Mouse (Mus musculus) liver, embryonic 14.5 days (tissue): ENCODE results near the gene Catip.

Source experiments
- CTCF ChIP-seq: IDR thresholded peaks from 2 replicates; pipeline ENCODE4 v1.5.1; 2016; ENCODE audit warnings: antibody characterized with exemption, low read depth, control low read depth
- EP300 ChIP-seq: IDR thresholded peaks from 2 replicates; pipeline ENCODE4 v1.6.1; 2016; ENCODE audit warnings: antibody characterized with exemption, low read depth

- no peak for TF ChIP-seq EP300
- no peak for TF ChIP-seq CTCF
Observed at GRCm38 (mm10) chr1:74404206-74404605, 42.3 kb downstream of the Catip start.
